Mouse (Mus musculus) ovary, postnatal 14 days (tissue): Measurements from ENCODE around the gene Dennd1a.

Experiments used
- DNase-seq: peaks from one replicate; pipeline ENCODE4 v3.0.0; 2022; ENCODE audit warnings: low spot score

The Dennd1a gene

DNA sequence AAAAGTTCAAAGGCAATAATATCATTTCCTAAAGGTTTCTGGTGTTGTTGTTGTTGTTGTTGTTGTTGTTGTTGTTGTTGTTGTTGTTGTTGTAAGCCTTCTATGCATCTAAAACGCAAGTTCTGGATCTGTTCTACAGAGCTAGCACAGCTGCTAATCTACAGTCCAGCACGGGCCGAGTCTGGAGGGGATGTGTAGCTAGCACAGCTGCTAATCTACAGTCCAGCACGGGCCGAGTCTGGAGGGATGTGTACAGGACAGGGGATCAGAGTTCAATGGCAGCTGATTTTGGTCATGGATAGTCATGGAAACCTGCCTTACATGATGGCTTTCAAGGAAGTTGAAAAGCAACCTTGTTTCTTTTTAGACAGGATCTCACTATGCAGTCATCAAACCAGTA is 57.3 kb downstream of the Dennd1a start:
- DNase-seq, result no peak

DNA sequence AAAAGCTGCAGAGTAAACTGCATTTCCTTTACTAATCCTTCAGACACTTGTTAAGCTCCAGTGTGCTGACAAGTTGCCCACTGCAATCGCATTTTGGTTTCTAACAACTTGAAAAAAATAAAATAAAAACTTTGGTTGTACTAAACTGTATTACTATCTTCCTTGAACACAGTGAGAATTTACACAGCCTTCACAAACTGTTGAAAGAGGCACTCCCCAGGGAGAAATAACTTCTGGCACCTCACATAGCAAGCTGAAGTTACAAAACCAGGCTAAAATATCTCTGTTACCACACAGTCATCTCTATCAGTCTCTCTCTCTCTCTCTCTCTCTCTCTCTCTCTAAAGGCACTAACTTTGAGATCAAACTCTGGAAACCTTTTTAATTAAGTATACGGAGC is 63.4 kb downstream of the Dennd1a start:
- no peak for DNase-seq

DNA sequence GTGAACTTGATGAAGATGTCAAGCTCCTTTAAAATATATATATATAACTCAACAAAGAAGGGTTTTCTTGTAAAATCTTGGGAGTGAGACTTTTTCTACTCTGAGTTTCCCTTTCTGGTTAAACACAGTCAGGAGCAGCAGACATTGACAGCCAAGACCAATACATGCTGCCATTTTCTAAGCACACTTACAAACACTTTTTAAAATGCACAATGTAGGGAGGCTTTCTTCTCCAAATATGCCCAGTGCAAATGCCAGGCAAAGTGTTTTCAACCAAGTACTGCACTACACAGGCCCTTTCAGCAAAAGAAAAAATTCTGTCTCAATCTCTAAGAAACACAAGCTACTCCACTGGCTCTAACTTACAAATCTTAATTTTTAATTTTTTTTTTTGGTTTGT is 65.7 kb downstream of the Dennd1a start:
- DNase-seq, result no peak

DNA sequence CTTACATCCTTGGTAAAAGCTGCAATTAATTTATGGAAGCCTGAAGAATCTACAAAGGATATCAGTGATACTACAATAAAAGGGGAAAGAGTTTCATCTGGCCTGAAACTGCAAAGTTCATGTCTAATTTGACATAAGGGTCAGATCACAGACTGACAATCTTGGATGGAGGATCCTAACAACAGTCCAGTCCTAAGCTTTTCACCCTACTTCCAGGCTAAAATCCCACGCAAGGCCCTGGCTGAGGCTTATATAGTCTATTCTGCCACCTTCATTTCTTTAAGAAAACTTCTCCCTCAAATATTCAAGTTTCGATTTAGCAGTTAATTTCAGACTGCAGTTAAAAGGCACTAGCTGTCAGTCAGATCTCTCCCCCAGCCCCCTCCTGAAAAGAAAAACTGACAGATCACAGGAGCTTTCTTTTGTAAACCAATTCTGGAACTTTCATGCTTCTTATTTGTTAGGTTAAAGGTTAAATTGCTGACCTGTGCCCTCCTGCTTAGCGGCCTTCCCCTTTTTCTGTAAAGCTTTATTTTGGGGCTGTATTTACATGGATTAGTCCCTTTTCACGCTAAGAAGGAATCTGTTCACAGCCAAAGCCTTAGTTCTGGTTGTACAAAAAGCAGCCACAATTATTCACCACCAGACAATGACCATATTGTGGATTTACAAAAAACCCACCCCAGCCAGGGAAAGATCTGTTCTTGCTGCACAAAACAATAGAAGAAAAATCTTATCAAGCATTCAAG is 66.3 kb downstream of the Dennd1a start:
- DNase-seq, result no peak

DNA sequence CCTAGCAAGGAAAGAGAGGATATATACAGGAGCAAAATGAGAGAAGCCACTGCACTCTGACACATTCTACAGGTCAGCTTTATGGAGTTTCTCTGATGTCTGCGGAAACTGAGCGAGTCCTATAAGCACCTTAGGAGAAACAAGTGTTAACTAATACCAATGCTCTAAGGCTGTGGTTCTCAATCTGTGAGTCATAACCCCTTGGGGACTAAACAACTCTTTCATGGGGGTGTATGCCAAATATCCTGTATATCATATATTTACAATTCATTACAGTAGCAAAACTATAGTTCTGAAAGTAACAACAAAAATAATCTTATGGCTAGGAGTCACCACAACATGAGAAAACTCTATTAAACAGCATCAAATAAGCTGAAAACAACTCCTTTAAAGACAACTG is 67.5 kb downstream of the Dennd1a start:
- DNase-seq, result no peak

DNA sequence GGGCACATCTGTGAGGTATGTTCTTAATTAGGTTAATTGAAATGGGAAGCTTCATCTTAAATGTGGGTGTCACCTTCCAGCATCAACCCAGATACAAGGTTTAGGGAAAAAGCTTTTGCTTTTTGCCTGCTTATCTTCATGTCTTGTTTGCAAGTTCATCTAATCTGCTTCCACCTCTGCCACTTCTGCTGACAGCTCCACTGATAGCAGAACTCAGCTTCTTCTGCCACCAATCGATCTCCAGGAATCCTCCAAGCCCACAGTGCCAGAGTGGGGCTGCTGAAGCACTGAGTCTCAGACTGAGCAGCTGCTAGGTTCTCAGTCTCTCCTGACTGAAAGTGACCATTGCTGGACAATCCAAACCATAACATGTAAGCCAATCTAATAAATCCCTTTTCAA is 74.1 kb downstream of the Dennd1a start:
- no peak for DNase-seq

DNA sequence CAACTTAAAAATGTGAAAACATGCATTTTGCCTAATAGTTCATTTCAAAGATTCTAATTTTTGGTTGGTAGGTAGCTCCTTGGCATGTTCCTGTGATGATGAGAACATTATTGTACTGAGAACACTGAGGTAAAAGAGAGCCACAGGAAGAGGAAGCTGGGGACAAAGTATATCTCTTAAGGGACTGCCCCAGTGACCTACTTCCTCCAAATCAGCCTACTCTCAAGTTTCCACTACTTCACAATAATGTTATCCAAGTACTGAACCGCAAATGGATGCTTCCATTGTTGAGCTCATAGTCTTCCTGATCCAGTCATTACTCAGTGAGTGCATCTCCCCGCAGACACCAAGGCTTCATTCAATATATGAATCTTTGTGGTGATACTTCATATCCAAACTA is 75.8 kb downstream of the Dennd1a start:
- DNase-seq, result no peak

DNA sequence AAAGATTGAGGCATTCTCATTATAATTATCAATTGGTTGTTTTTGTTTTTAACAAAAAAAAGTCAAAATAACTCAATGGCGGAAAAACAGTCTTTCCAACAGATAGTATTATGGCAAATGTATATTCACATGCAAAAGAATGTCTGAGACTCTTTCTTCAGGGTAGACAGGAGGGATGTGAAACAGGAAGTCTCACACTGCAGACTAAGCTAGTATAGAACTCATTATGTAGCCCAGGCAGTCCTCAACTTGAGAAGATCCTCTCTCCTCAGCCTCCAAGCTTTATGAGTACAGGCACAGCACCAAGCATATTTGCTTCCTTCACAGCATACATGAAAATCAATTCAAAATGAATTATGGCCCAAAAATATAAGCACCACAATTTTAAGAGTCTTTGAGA is 79.4 kb downstream of the Dennd1a start:
- DNase-seq, result no peak

DNA sequence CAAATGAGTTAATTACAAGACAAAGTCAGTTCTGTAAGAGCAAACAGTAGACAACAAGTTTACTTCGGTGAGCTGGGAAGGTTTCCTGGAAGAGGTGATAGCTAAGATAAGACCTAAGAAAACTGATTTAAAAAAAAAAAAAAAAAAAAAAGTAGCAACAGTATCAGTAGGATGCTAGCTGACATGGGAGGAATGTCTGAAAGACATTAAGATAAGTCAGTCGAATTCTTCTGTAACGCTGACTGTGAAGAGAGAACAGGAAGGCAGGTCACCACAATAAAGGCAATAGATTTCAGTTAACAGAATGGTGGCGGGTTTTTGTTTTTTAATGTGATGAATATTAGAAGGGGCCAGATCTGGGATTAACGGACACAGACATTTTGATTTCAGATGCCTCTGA is 81.9 kb downstream of the Dennd1a start:
- no peak for DNase-seq

DNA sequence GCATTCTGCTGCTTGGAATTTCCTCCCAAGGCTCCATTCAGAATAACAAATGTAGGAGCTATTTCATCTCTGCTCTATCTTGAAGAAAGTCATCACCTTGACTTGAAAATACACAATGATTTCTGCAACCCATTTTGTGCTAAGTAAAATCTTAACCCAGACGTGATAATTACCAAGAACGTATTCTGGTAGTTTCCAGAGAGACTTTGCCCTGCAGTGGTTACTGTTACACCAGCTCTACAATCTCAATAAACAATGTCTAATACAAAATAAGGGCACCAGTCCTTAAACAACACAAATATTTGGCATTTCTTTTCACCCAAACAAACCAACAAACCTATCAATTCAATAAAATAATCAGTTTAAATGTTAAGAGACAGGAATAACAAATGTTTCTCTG is 82.5 kb downstream of the Dennd1a start:
- DNase-seq, result no peak

DNA sequence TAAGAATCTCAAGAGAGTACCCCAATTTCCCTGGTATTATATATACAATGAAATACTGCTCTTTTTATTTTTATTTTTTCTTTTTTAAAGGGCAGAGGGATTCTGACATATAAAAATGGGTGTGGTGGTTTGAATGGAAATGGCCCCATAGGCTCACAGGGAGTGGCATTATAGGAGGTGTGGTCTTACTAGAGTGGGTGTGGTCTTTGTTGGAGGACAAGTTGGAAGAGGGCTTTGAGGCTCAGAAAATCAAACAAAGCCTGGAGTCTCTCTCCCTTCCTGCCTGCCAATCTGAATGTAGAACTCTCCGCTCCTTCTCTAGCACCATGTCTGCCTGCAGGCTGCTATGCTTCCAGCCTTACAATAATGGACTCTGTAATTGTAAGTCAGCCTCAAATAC is 89.1 kb downstream of the Dennd1a start:
- DNase-seq, result no peak

DNA sequence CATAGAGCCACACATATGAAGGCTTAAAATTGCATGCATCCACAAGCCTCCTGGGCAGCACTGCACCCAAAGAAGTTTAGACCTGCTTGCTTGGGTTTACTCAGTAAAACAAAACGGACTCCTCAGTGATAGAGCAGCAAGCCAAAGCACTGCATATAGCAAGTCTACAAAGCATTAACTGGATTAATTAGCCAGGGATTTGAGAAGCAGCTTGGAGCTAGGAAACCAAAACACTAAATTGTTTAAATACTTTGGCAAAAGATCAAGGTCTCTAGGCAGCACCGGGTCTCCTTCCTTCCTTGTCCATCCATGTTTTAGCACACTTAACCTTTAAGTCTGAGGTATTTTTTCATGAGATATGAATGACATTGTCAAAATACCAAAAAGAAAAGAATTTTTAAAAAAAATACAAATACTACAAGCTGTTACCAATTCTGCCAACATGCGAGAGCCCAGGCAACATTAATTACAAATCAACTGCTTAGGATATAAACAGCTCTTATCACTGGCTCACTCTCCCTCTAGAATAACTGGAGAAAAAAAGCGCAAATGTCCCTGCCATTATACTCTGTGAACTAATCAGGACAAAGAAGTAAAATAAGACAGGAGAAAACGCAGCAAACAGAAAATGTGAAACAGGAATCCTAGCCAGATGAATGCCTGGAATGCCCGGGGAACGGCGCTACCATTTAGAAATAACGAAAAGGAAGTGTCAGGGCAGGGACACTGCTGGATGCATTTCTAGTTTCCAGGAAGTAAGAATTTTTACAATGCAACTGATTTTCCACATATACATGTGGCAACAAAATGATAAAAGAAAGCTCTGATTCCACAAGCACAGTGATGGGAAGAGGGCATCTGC is 90.8 kb downstream of the Dennd1a start:
- DNase-seq, result no peak

DNA sequence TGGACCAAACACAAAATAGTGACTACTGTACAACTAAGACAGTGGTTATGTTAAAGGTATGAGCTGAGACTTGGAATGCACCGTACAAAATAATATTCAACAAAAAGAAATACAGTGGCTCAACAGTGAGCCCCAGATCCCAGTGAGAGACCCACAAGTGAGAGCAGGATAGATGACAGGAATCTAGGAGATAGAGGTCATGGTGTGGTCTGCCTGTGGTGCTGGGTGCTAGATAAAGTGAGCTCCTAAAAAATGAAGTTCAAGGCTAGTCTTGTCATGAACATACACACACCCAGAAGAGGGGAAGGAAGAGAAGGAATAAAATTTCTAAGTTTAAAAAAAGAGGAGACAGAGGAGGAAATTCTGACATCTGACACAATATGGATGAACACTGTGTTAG is 95.2 kb downstream of the Dennd1a start:
- DNase-seq, result no peak

DNA sequence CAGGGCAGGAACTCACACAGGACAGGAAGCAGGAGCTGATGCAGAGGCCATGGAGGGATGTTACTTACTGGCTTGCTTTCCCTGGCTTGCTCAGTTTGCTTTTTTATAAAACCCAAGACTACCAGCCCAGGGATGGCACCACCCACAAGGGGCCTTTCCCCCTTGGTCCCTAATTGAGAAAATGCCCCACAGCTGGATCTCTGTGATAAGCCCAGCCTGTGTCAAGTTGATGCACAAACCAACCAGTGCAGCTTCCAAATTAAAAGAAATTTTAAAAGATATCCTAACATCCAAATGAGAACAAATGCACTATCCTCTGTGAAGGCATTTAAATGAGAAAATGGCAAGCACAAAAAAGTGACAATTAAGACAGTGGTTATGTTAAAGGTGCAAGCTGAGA is 95.6 kb downstream of the Dennd1a start:
- DNase-seq, result no peak

DNA sequence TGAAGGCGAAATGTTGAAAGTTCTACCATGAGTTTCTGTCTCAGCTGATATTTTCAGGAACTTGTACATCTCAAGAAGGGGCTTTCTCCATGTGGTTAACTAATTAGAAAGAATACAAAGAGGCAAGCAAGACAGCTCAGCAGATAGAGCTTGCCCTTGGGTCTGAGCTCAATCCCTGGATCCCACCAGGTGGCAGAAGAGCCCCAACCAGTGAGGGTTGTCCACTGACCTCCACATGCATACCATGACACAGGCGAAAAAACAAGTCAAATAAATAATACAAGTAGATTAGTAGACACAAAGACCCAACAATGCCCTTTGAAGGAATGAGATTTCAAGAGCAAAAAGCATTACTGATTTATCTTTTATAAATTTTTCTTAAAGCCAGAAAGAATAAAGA is 100.8 kb downstream of the Dennd1a start:
- no peak for DNase-seq

DNA sequence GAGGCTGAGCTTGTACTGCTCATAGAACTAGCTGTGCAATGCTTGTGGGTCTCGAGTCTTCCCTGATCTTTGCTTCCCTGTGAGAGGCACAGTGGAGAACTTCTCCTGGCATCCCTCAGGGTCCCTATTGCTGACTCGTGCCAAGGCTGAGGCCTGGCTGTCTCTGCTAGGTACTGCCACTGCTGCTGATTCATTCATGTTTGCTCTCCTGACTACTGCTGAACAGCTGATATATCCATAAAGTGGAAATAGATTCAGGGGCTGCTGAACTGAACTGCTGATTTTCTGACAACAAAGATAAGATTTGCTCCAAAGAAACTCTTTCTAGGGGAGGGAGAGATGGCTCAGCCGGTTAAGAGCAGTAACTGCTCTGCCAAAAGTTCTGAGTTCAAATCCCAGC is 102.2 kb downstream of the Dennd1a start:
- DNase-seq, result no peak

DNA sequence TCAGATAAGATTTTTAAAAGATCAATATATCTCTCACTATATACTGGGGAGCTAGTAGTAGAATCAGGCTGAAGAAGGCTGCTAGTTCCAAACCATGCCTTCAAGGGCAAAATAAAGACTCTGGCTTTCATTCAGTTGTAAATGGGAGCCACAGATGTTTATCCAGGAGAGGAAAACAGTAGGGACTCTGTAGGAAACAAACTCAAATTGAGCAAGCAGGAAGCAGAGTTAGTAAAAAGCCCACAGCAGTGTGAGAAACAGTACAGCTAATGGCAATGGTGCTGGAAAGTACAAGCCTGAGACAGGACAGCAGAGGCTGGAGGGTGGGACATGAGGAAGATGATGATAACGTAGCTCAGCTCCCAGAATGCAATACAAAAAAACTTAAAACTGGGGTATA is 103.3 kb downstream of the Dennd1a start:
- no peak for DNase-seq

DNA sequence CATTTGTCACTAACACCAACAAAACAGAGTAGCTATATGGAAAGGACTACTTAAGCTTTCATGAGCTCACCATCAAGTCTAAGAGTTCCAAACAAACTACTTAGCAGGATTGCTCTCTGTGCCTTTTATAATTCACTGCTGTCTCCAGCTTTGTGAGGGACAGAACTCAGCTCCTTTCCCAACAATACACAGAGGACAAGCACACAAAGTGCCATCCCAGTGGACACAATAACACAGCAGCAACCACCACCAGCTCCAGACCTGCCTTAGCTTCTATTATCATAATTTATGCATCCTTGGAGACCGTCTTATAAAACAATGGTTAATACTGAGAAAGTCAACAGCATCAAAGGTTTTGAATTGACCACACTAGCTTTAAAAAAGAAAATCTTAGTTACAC is 104.9 kb downstream of the Dennd1a start:
- no peak for DNase-seq

DNA sequence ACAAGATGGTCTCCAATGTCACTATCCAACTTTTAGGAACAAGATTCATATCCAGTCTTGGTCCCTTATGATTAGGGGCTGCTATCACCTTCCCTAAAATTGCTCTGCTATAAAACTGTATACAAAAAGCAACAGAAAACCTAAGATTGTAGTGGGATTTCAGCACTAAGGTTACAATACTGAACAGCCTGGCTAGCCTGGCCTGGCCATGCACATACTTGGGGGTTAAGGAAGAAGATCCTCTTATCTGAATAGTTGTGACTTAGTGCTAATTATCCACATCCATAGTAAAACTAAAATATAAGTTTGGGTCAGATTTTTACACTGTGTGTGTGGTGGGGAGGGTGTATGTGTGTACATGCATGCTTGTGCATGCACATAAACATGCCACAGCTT is 109.6 kb downstream of the Dennd1a start:
- DNase-seq, result no peak

DNA sequence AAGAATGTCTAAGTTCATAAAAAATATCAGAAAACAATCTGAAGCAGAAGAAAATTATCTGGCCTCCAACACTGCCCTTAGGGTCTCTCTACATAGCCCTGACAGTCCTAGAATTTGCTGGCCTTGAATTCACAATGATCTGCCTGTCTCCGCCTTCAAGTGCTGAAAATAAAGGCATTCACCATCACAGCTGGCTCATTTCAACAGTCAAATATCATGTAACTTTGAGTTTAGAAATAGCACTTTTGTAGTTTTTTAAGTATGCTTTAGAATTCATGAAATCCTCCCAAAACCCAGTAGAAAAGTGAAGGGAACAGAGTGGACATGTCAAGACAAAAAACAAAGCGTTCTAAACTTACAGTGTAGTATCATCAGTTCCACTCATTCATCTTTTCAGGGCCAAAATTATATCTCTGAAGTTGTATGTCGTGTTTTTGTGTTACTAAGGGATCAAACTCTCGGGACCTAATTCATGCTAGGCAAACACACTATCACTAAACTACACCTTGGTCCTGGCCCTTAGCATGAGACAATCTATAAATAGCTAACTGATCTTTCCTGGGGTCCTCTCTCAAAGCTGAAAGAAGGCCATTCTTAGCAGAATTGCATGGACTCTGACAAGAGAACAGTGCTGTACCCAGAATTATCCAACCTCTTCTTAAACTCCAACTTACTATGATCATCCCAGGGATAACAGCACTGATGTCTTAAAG is 110.2 kb downstream of the Dennd1a start:
- DNase-seq, result no peak

DNA sequence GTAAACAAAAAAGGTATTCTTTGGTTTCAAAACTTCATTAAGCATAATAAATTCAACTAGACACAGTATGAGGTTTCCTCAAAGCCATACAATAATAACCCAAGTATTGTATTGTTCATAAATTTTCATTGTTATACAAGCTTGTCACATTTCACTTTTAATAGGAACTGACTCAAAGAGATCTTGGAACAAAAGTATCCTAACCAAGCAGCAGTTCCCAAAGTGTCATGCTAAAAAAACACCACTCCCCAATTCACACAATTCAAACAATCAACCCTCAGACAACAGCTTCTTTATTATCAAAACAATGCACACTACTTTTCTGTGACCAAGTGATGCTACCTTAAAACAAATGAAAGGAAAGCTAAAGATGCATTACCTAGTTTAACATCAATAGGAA is 111.9 kb downstream of the Dennd1a start:
- DNase-seq, result no peak

DNA sequence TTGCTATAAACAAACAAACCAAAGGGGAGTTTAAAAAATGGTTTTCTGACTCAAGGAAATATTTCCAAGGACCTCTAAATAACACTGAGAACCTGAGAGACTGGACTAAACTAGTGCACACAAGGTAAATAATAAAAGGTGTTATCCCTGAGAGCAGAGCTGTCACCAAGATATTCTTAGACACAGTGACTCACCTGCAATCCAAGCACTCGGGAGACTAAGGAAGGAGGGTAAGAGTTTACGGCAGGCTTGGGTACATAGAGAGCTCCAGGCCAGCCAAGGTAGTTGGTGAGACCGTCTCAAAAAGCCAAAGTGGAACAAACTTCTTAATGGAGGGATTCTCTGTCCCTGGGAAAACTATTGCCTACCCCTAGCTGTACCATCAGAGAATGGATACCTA is 118.6 kb downstream of the Dennd1a start:
- no peak for DNase-seq

DNA sequence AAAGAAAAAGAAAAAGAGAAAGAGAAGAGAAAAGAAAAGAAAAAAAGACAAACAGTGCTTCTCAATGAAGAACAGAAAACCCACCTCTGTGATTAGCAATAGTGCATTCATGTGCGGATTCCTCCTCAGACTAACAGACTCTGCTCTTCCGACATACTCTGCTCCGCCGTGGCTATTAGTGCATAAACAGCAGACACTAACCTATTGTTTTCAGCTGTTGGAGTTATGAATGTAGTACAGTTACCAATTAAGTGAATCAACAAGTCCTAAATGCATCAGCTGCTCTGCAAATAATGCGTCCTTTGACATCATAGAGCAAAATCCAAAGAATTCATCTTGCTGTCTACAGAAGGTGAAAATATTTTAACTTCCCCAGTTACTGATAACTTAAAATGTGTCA is 121.2 kb downstream of the Dennd1a start:
- no peak for DNase-seq
